Mouse (Mus musculus): ENCODE results near the gene Dab1.

Gene Dab1

GRCm38 (mm10) chr4:103619321-103619945 lies at the start of gene Dab1:
Dab1 (plus strand) TSS chr4:103619359.
- DNase-seq (ENCODE audit: inconsistent age in 2 of 2, low spot score in 1 of 2): peak; percentile 20 to 65

- DNase-seq (ENCODE audit: inconsistent age in 2 of 2, low spot score in 1 of 2): peak; percentile 39 to 89
Observed at GRCm38 (mm10) chr4:103571721-103572352, 47.3 kb upstream of the Dab1 start.

GRCm38 (mm10) chr4:103575556-103575955 lies 43.6 kb upstream of the Dab1 start:
- DNase-seq (ENCODE audit: inconsistent age in 2 of 2, low spot score in 1 of 2): no peak

GRCm38 (mm10) chr4:103576305-103576704 lies 42.9 kb upstream of the Dab1 start:
- no peak for DNase-seq (ENCODE audit: inconsistent age in 2 of 2, low spot score in 1 of 2)

GRCm38 (mm10) chr4:103577111-103577815 lies 41.9 kb upstream of the Dab1 start:
- DNase-seq (ENCODE audit: inconsistent age in 2 of 2, low spot score in 1 of 2): peak in 1 of 2 experiments; percentile 13

- DNase-seq (ENCODE audit: inconsistent age in 2 of 2, low spot score in 1 of 2): peak in 1 of 2 experiments; percentile 10
Observed at GRCm38 (mm10) chr4:103577821-103578220, 41.3 kb upstream of the Dab1 start.

GRCm38 (mm10) chr4:103580021-103580420 lies 39.1 kb upstream of the Dab1 start:
- peak in 1 of 2 experiments; percentile 42 for DNase-seq (ENCODE audit: inconsistent age in 2 of 2, low spot score in 1 of 2)

- DNase-seq (ENCODE audit: inconsistent age in 2 of 2, low spot score in 1 of 2): peak; percentile 80 to 95
Observed at GRCm38 (mm10) chr4:103615011-103615410, 4.1 kb upstream of the Dab1 start.

GRCm38 (mm10) chr4:103619946-103620371 lies 800 bp downstream of the Dab1 start:
- peak; percentile 20 to 59 for DNase-seq (ENCODE audit: inconsistent age in 2 of 2, low spot score in 1 of 2)

- DNase-seq (ENCODE audit: inconsistent age in 2 of 2, low spot score in 1 of 2): no peak
Observed at GRCm38 (mm10) chr4:103620590-103621155, 1.5 kb downstream of the Dab1 start.

GRCm38 (mm10) chr4:103621586-103621985 lies 2.4 kb downstream of the Dab1 start:
- DNase-seq (ENCODE audit: inconsistent age in 2 of 2, low spot score in 1 of 2): no peak

- DNase-seq (ENCODE audit: inconsistent age in 2 of 2, low spot score in 1 of 2): no peak
Observed at GRCm38 (mm10) chr4:103630177-103630576, 11.0 kb downstream of the Dab1 start.

GRCm38 (mm10) chr4:103636168-103636776 lies 17.1 kb downstream of the Dab1 start:
- no peak for DNase-seq (ENCODE audit: inconsistent age in 2 of 2, low spot score in 1 of 2)

- no peak for DNase-seq (ENCODE audit: inconsistent age in 2 of 2, low spot score in 1 of 2)
Observed at GRCm38 (mm10) chr4:103648209-103648896, 29.2 kb downstream of the Dab1 start.

GRCm38 (mm10) chr4:103655740-103656139 lies 36.6 kb downstream of the Dab1 start:
- no peak for DNase-seq (ENCODE audit: inconsistent age in 2 of 2, low spot score in 1 of 2)

GRCm38 (mm10) chr4:103661386-103661785 lies 42.2 kb downstream of the Dab1 start:
- DNase-seq (ENCODE audit: inconsistent age in 2 of 2, low spot score in 1 of 2): no peak

GRCm38 (mm10) chr4:103667438-103667837 lies 48.3 kb downstream of the Dab1 start:
- no peak for DNase-seq (ENCODE audit: inconsistent age in 2 of 2, low spot score in 1 of 2)

GRCm38 (mm10) chr4:103677195-103677594 lies 58.0 kb downstream of the Dab1 start:
- no peak for DNase-seq (ENCODE audit: inconsistent age in 2 of 2, low spot score in 1 of 2)

GRCm38 (mm10) chr4:103678501-103678900 lies 59.3 kb downstream of the Dab1 start:
- DNase-seq (ENCODE audit: inconsistent age in 2 of 2, low spot score in 1 of 2): no peak

- no peak for DNase-seq (ENCODE audit: inconsistent age in 2 of 2, low spot score in 1 of 2)
Observed at GRCm38 (mm10) chr4:103685136-103685535, 66.0 kb downstream of the Dab1 start.

GRCm38 (mm10) chr4:103691717-103692116 lies 72.6 kb downstream of the Dab1 start:
- no peak for DNase-seq (ENCODE audit: inconsistent age in 2 of 2, low spot score in 1 of 2)

Measured in adrenal gland, adult (tissue).